10 mouse cellular contexts compared by ENCODE assay signal in the genomic region with DNA sequence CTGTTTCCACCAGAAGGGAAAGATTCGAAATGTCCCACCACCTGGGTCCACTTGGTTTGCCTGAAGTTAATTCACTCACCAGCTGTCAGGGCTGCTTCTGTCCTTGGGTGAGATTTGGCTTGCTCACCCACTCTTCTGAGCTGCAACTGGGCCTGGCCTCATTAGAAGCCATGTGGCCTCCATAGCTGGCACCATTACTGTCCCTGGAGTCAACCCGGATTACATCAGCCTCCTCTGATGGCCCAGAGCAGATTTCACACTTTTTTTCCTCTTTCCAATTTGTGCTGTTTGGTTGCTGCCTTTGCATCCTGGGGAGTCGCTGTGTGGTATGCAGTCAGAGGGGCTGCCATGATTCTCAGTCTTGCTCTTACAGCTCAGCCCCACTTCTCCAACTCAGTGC.
DNase-seq lines count a peak whose midpoint lies in the region; ATAC-seq lines count a peak whose summit lies in the region.
"Had no signal": no experiment of that assay in that cellular context is flagged by ENCODE, and none has a peak within 500 bp of the region (broad histone marks: within the 10 kb centered on the region; RNA-seq: fewer than 3 reads in every experiment).

No protein-coding gene starts in this region.

- no peaks in the 10 kb centered on the region; the same call in 1 of the 2 replicates for H3K4me1 ChIP-seq in hindbrain, embryonic 15.5 days (replicated peaks)
- no peaks in the 10 kb centered on the region for H3K4me1 ChIP-seq in hindbrain, embryonic 10.5 days (replicated peaks)
- H3K4me1 ChIP-seq: limb, embryonic 12.5 days had no signal

- DNase-seq in hindbrain, embryonic 10.5 days (ENCODE audit: low spot score) = no peak
- DNase-seq in adrenal gland, postnatal 10 days = peak; percentile 67
- DNase-seq in cerebellum, adult 11 months = peak; percentile 53
- peak; percentile 2 for DNase-seq in gastrocnemius, adult 8-10 months (ENCODE audit: low spot score in 2 of 2)
- no peak for DNase-seq in spleen, postnatal 10 days (ENCODE audit: low spot score in 2 of 2)
- DNase-seq in frontal cortex, postnatal 25 days (ENCODE audit: low spot score in 2 of 2) = no peak
- DNase-seq in embryo, embryonic 9.5 days (ENCODE audit: extremely low spot score) = no peak

- H3K36me3 ChIP-seq in hindbrain, embryonic 15.5 days = no peaks in the 10 kb centered on the region
- no peaks in the 10 kb centered on the region for H3K36me3 ChIP-seq in hindbrain, embryonic 10.5 days
- H3K36me3 ChIP-seq: limb, embryonic 12.5 days had no signal

- H3K9ac ChIP-seq in hindbrain, embryonic 15.5 days = no peak overlapping the region
- H3K9ac ChIP-seq: limb, embryonic 12.5 days had no signal

- H3K9me3 ChIP-seq in hindbrain, embryonic 15.5 days = no peaks in the 10 kb centered on the region
- H3K9me3 ChIP-seq in hindbrain, embryonic 10.5 days = no peaks in the 10 kb centered on the region
- H3K9me3 ChIP-seq: limb, embryonic 12.5 days had no signal

- H3K4me3 ChIP-seq in hindbrain, embryonic 15.5 days = no peak overlapping the region
- H3K4me3 ChIP-seq in hindbrain, embryonic 10.5 days = no peak overlapping the region
- H3K4me3 ChIP-seq: limb, embryonic 12.5 days had no signal

- H3K27ac ChIP-seq in hindbrain, embryonic 15.5 days (replicated peaks) = peak overlapping the region; percentile 31; the same call in 1 of the 2 replicates
- no peak overlapping the region for H3K27ac ChIP-seq in hindbrain, embryonic 10.5 days
- H3K27ac ChIP-seq: limb, embryonic 12.5 days had no signal

- no peak overlapping the region for H3K4me2 ChIP-seq in hindbrain, embryonic 15.5 days
- H3K4me2 ChIP-seq: limb, embryonic 12.5 days had no signal

- WGBS in hindbrain, embryonic 15.5 days = 71% methylated on average over 3 of the region's 3 CpGs
- WGBS in hindbrain, embryonic 10.5 days = 88% methylated on average over 3 of the region's 3 CpGs

- H3K27me3 ChIP-seq in hindbrain, embryonic 15.5 days = no peaks in the 10 kb centered on the region
- no peaks in the 10 kb centered on the region for H3K27me3 ChIP-seq in hindbrain, embryonic 10.5 days (ENCODE audit: insufficient read depth, poor library complexity, severe bottlenecking)
- H3K27me3 ChIP-seq: CH12.LX; limb, embryonic 12.5 days had no signal

- ATAC-seq in hindbrain, embryonic 15.5 days (ENCODE audit: low FRiP score, low read depth) = peak; percentile 83

Comparison
In these comparisons a context has a peak if more than half of its experiments do, and no peak if none do; other contexts are left out.
1. DNase-seq: peak in adrenal gland, postnatal 10 days (single experiment), cerebellum, adult 11 months (single experiment) and gastrocnemius, adult 8-10 months (2 of 2); none in hindbrain, embryonic 10.5 days (single experiment), spleen, postnatal 10 days (0 of 2), frontal cortex, postnatal 25 days (0 of 2) and embryo, embryonic 9.5 days (single experiment).